Mouse (Mus musculus) liver, adult 2 months (tissue): ENCODE results near the gene Evi2b.

Experiments
- CTCF ChIP-seq: fragments of 200-500 bp; IDR thresholded peaks from 2 replicates; pipeline ENCODE4 v1.5.1; 2011; ENCODE audit warnings: low read depth, low read length, control low read depth
- POLR2A ChIP-seq: fragments of 200-500 bp; IDR thresholded peaks from 2 replicates; pipeline ENCODE4 v1.6.1; 2011; ENCODE audit warnings: low read length, control low read depth; ENCODE audit not compliant: insufficient read depth; ENCODE audit errors: extremely low read depth

GRCm38 (mm10) chr11:79530774-79531173 lies 7.2 kb upstream of the Evi2b start:
- no peak for TF ChIP-seq CTCF
- TF ChIP-seq POLR2A: no peak
